Mouse (Mus musculus): ENCODE data around the gene Tifa.

GRCm38 (mm10) chr3:127841926-127842325 lies 52.3 kb downstream of the Tifa start:
- TF ChIP-seq UBTF (IDR thresholded peaks at IDR 0.05; ENCODE audit: low read depth, low read length) (no peak), ZC3H11A (IDR thresholded peaks at IDR 0.05; ENCODE audit: low read depth, low read length) (no peak), MAFK (IDR thresholded peaks at IDR 0.05; ENCODE audit: insufficient replicate concordance, low read length) (no peak), NRF1 (IDR thresholded peaks at IDR 0.05; ENCODE audit: low read depth, low read length) (no peak), POLR2A (IDR thresholded peaks at IDR 0.05; ENCODE audit: low read depth, low read length) (no peak), EP300 (IDR thresholded peaks at IDR 0.05; ENCODE audit: low read length) (no peak), MEF2A (IDR thresholded peaks at IDR 0.05; ENCODE audit: borderline replicate concordance, low read depth, low read length) (no peak), CTCF (conservative IDR thresholded peaks at IDR 0.05 in 1 of 2, IDR thresholded peaks at IDR 0.05 in 1 of 2; ENCODE audit: low read depth in 2 of 2, low read length in 2 of 2) (no peak), SIN3A (IDR thresholded peaks at IDR 0.05; ENCODE audit: low read length) (no peak), KAT2A (IDR thresholded peaks at IDR 0.05; ENCODE audit: insufficient replicate concordance, low read length) (no peak), MYC (IDR thresholded peaks at IDR 0.05; ENCODE audit: low read depth, low read length) (no peak), TBP (conservative IDR thresholded peaks at IDR 0.05; ENCODE audit: low read depth, low read length) (no peak), BHLHE40 (IDR thresholded peaks at IDR 0.05; ENCODE audit: low read depth, low read length) (no peak)

All from CH12.LX (cell line).